Mouse (Mus musculus): ENCODE data around the gene Sfmbt1. TPM values are rescaled to one million over a fixed set of nuclear protein-coding genes. Genes with fewer than 3 reads are reported as not detected.

Gene Sfmbt1
- polyA plus RNA-seq, 1 experiment from 2014 or later: 14.9 TPM

DNA sequence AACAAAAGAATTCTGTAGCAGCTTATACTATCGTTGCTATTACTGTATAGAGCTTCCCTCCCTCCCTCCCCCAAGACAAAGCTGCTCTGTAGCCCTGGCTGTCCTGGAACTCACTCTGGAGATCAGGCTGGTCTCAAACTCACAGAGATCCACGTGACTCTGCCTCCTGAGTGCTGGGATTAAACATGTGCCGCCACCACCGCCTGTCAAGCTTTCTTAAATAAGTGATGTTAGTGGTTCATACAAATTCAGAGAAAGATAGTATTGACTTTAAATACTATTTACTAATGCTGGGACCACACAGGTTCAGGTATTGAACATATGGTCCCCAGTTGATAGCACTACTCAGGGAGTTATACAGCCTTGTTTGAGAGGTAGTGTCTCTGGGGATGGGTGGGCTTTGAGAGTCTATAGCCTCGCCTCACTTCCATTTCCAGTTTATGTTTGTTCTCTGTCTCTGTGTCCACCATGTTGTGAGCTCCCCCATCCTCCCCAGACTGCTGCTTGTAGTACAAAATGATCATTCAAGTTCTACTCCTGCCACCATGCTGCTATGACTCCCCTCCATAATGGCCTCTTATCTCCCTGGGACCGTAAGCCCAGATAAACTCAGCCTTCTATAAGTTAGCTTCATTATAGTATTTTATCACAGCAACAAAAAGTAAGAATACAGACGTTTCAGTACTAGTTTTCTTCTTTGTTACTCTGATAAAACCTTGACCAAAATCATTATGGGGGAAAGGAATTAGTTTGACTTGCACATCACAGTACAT is 47.7 kb downstream of the Sfmbt1 start:
- Histone ChIP-seq H3K27ac (replicated peaks; ENCODE audit: low read depth, low read length) (no peak overlapping the region), H3K9ac (ENCODE audit: low read depth, low read length) (no peak overlapping the region), H3K9me3 (ENCODE audit: control insufficient read depth, low read length) (no peaks in the 10 kb centered on the region), H3K4me1 (ENCODE audit: control insufficient read depth, insufficient read depth, low read length) (no peaks in the 10 kb centered on the region), H3K4me3 (ENCODE audit: low read depth, low read length) (no peak overlapping the region), H3K27me3 (replicated peaks; ENCODE audit: control insufficient read depth, insufficient read depth, low read length) (no peaks in the 10 kb centered on the region), H3K36me3 (ENCODE audit: control insufficient read depth, insufficient read depth, low read length) (no peaks in the 10 kb centered on the region), H3K4me2 (ENCODE audit: low read depth, low read length) (no peak overlapping the region)
- WGBS: 89% methylated on average over 7 of the region's 7 CpGs
- ATAC-seq (ENCODE audit: low read depth) (no peak), DNase-seq (ENCODE audit: low spot score) (no peak)

GRCm38 (mm10) chr14:30762904-30763568 is 48.4 kb downstream of the Sfmbt1 start:
- no peaks in the 10 kb centered on the region for H3K27me3 ChIP-seq (replicated peaks; ENCODE audit: control insufficient read depth, insufficient read depth, low read length)
- H3K27ac ChIP-seq (replicated peaks; ENCODE audit: low read depth, low read length): no peak overlapping the region
- WGBS: 80% methylated on average over 5 of the region's 5 CpGs
- no peak overlapping the region for H3K4me2 ChIP-seq (ENCODE audit: low read depth, low read length)
- H3K36me3 ChIP-seq (ENCODE audit: control insufficient read depth, insufficient read depth, low read length): no peaks in the 10 kb centered on the region
- ATAC-seq (ENCODE audit: low read depth): no peak
- no peak overlapping the region for H3K9ac ChIP-seq (ENCODE audit: low read depth, low read length)
- H3K4me1 ChIP-seq (ENCODE audit: control insufficient read depth, insufficient read depth, low read length): no peaks in the 10 kb centered on the region
- no peaks in the 10 kb centered on the region for H3K9me3 ChIP-seq (ENCODE audit: control insufficient read depth, low read length)
- no peak overlapping the region for H3K4me3 ChIP-seq (ENCODE audit: low read depth, low read length)
- DNase-seq (ENCODE audit: low spot score): no peak

DNA sequence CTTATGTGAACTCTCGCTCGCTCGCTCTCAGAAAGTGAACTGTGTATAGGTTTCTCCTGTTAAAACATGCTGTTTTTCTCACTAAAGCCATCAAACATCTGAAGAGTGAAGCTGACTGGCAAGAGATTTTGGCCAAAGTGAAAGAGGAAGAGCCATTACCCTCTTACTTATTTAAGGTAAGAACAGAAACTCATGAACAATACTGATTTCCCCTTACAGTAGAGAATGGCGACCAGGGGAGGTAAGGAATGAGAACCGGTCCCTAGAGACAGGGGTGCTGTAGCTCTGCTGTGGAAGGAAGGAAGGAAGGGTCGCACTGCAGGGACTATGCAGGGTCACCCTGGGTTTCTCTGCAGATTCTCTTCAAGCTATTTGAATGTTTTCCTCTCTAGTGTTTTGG is 70.0 kb downstream of the Sfmbt1 start:
- H3K27ac ChIP-seq (replicated peaks; ENCODE audit: low read depth, low read length): no peak overlapping the region

DNA sequence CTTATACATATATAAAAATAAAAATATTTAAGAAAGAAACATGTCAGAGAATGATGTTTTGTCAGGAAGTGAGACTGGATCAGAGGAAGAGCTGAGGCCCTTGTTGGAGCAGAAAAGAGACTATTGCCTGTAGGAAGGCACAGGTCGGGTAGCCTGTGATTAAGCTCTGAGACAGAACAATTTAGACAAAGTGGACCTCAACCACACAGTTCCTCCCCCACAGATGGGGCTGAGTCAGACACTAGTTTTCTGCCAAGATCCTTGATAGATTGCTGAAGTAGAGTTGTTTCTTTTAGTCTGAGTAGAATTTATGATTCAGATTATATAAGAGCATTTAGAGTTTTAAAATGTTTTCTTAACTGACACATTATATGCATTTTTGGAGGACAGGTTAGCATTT is 74.8 kb downstream of the Sfmbt1 start:
- H3K36me3 ChIP-seq (ENCODE audit: control insufficient read depth, insufficient read depth, low read length): peaks cover 46% of the 10 kb centered on the region
- no peak for DNase-seq (ENCODE audit: low spot score)
- no peaks in the 10 kb centered on the region for H3K4me1 ChIP-seq (ENCODE audit: control insufficient read depth, insufficient read depth, low read length)
- no peak overlapping the region for H3K4me3 ChIP-seq (ENCODE audit: low read depth, low read length)
- no peaks in the 10 kb centered on the region for H3K27me3 ChIP-seq (replicated peaks; ENCODE audit: control insufficient read depth, insufficient read depth, low read length)
- 39% methylated on average over 1 of the region's 1 CpGs for WGBS
- no peak overlapping the region for H3K9ac ChIP-seq (ENCODE audit: low read depth, low read length)
- no peak overlapping the region for H3K4me2 ChIP-seq (ENCODE audit: low read depth, low read length)
- H3K9me3 ChIP-seq (ENCODE audit: control insufficient read depth, low read length): no peaks in the 10 kb centered on the region
- no peak overlapping the region for H3K27ac ChIP-seq (replicated peaks; ENCODE audit: low read depth, low read length)
- ATAC-seq (ENCODE audit: low read depth): no peak

More for the DNA sequence above, 70.0 kb downstream of the Sfmbt1 start:
- no peak overlapping the region for H3K4me2 ChIP-seq (ENCODE audit: low read depth, low read length)
- no peak overlapping the region for H3K4me3 ChIP-seq (ENCODE audit: low read depth, low read length)
- WGBS: 90% methylated on average over 6 of the region's 6 CpGs
- no peaks in the 10 kb centered on the region for H3K27me3 ChIP-seq (replicated peaks; ENCODE audit: control insufficient read depth, insufficient read depth, low read length)
- peaks cover 44% of the 10 kb centered on the region for H3K36me3 ChIP-seq (ENCODE audit: control insufficient read depth, insufficient read depth, low read length)
- no peak for DNase-seq (ENCODE audit: low spot score)
- H3K9me3 ChIP-seq (ENCODE audit: control insufficient read depth, low read length): no peaks in the 10 kb centered on the region
- H3K4me1 ChIP-seq (ENCODE audit: control insufficient read depth, insufficient read depth, low read length): no peaks in the 10 kb centered on the region
- no peak for ATAC-seq (ENCODE audit: low read depth)
- H3K9ac ChIP-seq (ENCODE audit: low read depth, low read length): no peak overlapping the region

DNA sequence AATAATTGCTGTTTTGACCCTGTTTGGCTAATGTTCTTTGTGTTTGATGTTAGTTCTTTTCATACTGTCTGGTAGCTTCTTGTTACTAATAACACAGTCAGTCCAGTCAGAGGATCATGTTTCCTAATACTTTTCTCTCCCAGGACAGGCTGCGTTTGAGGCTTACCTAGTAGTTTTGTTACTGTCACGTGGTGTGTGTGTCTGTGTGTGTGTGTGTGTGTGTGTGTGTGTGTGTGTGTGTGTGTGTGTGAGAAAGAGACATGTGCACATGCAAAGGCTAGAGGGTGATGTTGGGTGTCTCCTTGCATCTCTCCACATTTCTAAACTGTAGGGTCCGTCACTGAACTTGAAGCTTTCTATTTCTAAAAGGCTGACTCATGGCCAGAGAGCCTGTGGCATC is 78.2 kb downstream of the Sfmbt1 start:
- Histone ChIP-seq H3K9me3 (ENCODE audit: control insufficient read depth, low read length) (no peaks in the 10 kb centered on the region), H3K4me3 (ENCODE audit: low read depth, low read length) (no peak overlapping the region), H3K27me3 (replicated peaks; ENCODE audit: control insufficient read depth, insufficient read depth, low read length) (no peaks in the 10 kb centered on the region), H3K4me1 (ENCODE audit: control insufficient read depth, insufficient read depth, low read length) (no peaks in the 10 kb centered on the region), H3K4me2 (ENCODE audit: low read depth, low read length) (no peak overlapping the region), H3K36me3 (ENCODE audit: control insufficient read depth, insufficient read depth, low read length) (peaks cover 41% of the 10 kb centered on the region), H3K9ac (ENCODE audit: low read depth, low read length) (no peak overlapping the region), H3K27ac (replicated peaks; ENCODE audit: low read depth, low read length) (no peak overlapping the region)
- DNase-seq (ENCODE audit: low spot score): no peak
- ATAC-seq (ENCODE audit: low read depth): no peak
- 58% methylated on average over 3 of the region's 3 CpGs for WGBS

DNA sequence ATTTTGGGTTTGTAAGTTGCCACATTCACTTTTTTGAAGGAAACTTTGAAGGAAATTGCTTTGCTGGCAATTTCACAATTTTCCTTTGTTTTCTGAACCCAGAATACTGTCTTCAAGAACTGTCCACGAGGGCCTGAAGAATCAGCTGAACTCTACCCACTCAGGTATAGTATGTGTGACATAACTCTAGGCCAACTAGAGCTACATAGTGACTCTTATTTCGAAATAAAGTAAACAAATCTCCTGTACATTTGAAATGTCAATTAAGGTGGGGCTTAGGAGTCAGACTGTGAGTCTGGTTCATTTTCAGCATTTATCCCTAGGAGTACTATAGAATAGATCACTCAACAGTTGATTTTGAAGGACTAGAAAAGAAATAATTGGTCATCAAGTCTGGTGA is 87.1 kb downstream of the Sfmbt1 start:
- peaks cover 57% of the 10 kb centered on the region for H3K36me3 ChIP-seq (ENCODE audit: control insufficient read depth, insufficient read depth, low read length)
- no peak overlapping the region for H3K27ac ChIP-seq (replicated peaks; ENCODE audit: low read depth, low read length)
- H3K4me3 ChIP-seq (ENCODE audit: low read depth, low read length): no peak overlapping the region
- no peak overlapping the region for H3K9ac ChIP-seq (ENCODE audit: low read depth, low read length)
- H3K27me3 ChIP-seq (replicated peaks; ENCODE audit: control insufficient read depth, insufficient read depth, low read length): no peaks in the 10 kb centered on the region
- 90% methylated on average over 2 of the region's 2 CpGs for whole genome bisulfite sequencing
- no peak overlapping the region for H3K4me2 ChIP-seq (ENCODE audit: low read depth, low read length)
- H3K9me3 ChIP-seq (ENCODE audit: control insufficient read depth, low read length): no peaks in the 10 kb centered on the region
- H3K4me1 ChIP-seq (ENCODE audit: control insufficient read depth, insufficient read depth, low read length): no peaks in the 10 kb centered on the region
- DNase-seq (ENCODE audit: low spot score) (no peak), ATAC-seq (ENCODE audit: low read depth) (no peak)

- DNase-seq (ENCODE audit: low spot score) (no peak), ATAC-seq (ENCODE audit: low read depth) (no peak)
- H3K36me3 ChIP-seq (ENCODE audit: control insufficient read depth, insufficient read depth, low read length): peaks cover 27% of the 10 kb centered on the region
- H3K27ac ChIP-seq (replicated peaks; ENCODE audit: low read depth, low read length): no peak overlapping the region
- no peaks in the 10 kb centered on the region for H3K9me3 ChIP-seq (ENCODE audit: control insufficient read depth, low read length)
- no peak overlapping the region for H3K4me3 ChIP-seq (ENCODE audit: low read depth, low read length)
- 86% methylated on average over 3 of the region's 3 CpGs for WGBS
- H3K9ac ChIP-seq (ENCODE audit: low read depth, low read length): no peak overlapping the region
- no peak overlapping the region for H3K4me2 ChIP-seq (ENCODE audit: low read depth, low read length)
- no peaks in the 10 kb centered on the region for H3K27me3 ChIP-seq (replicated peaks; ENCODE audit: control insufficient read depth, insufficient read depth, low read length)
- peaks cover 10% of the 10 kb centered on the region for H3K4me1 ChIP-seq (ENCODE audit: control insufficient read depth, insufficient read depth, low read length)
Measured at GRCm38 (mm10) chr14:30821136-30821535, 106.5 kb downstream of the Sfmbt1 start.

- Histone ChIP-seq H3K27ac (replicated peaks; ENCODE audit: low read depth, low read length) (0 out of 2 replicates have a peak overlapping the region, but pooled peaks have one; percentile 85), H3K36me3 (ENCODE audit: control insufficient read depth, insufficient read depth, low read length) (no peaks in the 10 kb centered on the region), H3K4me3 (ENCODE audit: low read depth, low read length) (no peak overlapping the region), H3K4me2 (ENCODE audit: low read depth, low read length) (no peak overlapping the region), H3K9me3 (ENCODE audit: control insufficient read depth, low read length) (no peaks in the 10 kb centered on the region), H3K27me3 (replicated peaks; ENCODE audit: control insufficient read depth, insufficient read depth, low read length) (no peaks in the 10 kb centered on the region), H3K9ac (ENCODE audit: low read depth, low read length) (no peak overlapping the region), H3K4me1 (ENCODE audit: control insufficient read depth, insufficient read depth, low read length) (peaks cover 22% of the 10 kb centered on the region)
- DNase-seq (ENCODE audit: low spot score) (peak; percentile 59), ATAC-seq (ENCODE audit: low read depth) (no peak)
- WGBS: 30% methylated on average over 6 of the region's 6 CpGs
Measured at GRCm38 (mm10) chr14:30824456-30824995, 109.9 kb downstream of the Sfmbt1 start.

Data from embryonic facial prominence, embryonic 14.5 days (tissue).